Mouse (Mus musculus) c-Kit-positive CD71-negative TER-119-negative erythroid progenitor cells, embryonic 14.5 days (primary cell): Measurements from ENCODE around the gene Cemip2.

Experiments used
- DNase-seq: peaks from one replicate; pipeline ENCODE4 v3.0.0-alpha.2; 2013; ENCODE audit warnings: low read depth

Gene Cemip2

DNA sequence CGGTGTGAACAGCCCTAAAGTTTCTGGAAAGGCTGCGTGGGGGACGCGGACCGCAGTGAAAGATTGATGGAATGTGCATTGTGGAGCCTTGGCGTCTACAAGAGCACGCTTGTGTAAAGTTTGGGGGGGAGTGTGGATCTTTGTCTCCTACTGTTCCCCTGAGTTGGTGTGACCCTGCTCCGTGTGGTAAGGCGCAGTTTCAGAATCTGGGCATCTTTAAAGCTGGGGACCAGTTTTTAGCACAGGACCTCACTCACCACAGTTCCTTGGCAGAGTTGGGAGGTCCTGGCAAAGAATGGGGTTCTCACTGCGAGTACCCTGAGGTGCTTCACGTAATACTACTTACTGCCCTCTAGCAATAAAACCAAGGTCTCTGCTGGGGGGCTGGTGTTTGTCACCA, 964 bp downstream of the Cemip2 start:
- no peak for DNase-seq

DNA sequence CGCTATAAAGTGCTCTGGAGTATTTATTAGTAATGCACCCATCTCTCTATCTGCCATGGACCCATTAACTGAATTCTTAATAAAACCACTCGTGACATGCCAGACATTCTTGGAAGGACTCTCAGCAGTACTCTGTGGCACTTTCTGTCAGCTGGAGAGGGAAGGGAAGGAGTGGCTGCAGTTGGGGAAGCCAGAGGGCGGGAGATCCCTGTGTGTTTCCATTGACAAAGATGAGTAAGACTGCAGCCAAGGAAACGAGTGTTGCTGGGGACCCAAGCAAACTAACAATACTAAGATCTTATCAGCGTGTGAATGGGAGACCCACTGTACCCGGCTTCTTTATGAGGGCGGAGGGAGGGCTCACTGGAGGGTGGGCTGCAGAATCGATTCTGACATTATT, 2.5 kb downstream of the Cemip2 start:
- no peak for DNase-seq

DNA sequence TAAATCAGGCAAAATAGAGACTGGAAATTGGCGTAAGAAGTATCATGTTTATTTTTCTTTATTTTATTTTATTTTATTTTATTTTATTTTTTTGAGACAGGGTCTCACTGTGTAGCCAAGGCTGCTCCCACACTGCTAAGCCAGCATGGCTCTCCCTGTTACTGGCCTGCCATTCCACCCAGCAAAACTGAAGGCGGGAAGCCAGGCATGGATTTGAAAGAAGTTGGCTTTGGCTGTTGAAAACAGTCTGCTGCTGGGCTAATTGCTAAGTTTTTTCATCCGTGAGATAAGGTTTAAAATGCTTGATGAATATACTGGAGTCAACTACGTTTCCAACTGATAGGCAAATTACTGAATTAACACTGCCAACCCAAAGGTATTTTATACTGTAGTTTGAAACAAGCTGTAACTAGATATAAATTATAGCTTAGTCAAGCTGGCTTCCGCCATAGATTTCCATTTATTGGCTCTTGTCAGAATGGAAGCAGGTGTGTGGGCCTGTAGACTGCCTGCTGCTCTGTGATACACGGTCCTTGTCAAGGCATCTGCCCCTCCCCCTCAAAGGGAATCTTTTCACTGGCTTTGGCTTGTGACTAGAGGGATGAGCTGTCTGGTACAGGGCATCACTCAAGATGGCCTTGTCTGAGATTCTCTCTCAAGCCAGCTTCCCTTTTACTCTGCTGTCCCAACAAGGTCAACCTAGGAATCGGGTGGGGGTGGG, 3.1 kb downstream of the Cemip2 start:
- no peak for DNase-seq

DNA sequence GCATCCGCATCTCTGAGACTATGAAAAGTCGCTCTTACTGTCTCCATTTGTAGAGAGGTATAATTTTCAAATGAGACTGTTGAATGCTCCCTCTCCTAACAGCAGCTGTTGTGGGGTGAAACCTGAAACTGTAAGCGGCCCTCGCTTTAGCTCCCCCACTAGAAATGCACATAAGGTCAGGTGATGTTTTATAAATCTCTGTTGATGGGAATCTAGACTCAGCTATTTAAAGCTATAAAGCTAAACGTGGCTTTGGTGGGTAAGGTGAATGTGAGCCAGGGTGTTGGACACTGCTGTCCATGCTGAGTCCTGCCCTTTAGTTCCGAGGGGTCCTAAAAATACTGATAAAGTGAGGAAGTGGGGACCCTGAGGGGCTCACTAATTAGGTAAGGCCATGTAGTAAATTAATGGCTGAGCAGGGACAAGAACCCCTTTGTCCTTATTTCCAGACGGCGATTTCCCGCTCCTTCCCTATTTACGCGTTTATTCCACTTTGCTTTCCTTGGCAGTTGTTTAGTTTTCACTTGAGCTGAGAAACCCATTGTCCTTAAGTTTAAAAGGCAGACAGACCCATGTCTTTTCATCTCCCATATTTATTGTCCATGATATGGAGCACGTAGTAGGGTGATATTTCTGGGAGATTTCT, 3.8 kb downstream of the Cemip2 start:
- no peak for DNase-seq

DNA sequence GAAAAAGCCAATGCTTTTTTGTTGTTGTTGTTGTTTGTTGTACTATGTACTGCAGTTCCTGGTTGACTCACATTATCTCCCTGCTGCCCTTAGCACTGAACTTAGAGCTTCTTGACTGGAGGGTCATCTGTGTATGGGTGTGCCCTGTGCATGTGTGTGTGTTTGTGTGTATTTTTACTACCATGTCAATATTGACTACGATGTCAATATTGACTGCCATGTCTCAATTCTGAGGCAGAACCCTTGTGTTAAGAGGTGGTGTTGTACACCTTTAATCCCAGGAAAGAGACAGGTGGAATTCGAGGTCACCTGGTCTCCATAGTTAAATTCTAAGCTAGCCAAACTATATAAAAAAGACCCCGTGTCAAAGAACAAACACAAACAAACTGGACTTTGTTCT, 5.6 kb downstream of the Cemip2 start:
- DNase-seq = no peak

DNA sequence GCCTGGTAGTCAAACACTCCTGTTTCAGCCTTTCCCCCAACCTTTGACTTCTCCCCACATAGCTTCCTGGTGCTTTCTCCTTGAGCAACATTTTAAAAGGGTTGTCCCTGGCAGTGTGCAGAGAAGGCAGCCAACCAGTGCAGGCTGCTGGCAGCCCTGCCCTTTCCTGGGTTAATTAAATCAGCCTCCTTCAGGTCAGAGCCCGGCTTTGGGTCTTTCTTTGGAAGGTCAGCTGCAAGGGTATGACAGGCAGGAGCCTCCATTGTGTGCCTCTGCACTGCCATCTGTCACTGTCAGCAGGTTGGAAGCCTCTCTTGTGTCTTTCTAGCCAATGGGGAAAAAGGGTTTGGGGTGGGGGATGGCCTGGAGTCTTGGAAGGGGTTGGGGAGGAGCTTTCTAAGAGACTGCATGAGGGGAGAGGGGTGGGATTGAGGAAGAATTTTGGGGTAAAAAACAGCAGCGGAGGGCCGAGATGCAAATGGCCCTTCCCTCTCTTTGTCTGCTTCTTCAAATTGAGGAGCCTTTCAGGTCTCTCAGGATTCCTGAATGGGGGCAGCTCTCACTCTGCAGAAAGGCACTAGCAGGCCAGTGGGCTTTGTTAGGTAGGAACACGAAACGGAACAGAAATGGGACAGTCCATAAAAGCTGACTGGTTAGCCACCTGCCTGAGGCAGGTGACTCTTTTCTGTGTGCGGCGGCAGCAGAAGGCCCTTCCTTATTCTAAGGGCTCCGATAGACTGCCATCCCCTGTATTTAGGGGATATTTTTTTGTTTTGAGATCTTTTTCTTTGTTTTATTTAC, 6.4 kb downstream of the Cemip2 start:
- DNase-seq = no peak

DNA sequence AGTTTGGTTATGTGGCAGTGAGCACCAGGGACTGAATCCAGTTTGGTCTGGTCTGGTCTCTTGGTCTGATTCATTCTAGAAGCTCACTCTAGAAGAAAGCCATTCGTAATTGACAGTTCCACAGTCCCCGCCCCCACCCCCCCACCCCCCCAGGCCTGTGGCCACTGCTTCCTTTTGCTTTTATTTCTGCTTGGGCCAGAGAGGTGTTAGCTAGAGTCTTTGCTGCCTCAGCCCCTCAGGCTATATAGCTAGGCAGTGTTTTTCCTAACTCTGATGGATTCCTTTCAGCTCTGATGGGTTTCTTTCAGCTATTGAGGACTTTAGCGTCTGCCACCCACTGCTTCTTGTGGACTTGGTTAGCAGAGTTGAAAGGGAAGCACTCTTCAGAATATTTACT, 7.0 kb downstream of the Cemip2 start:
- DNase-seq = no peak

DNA sequence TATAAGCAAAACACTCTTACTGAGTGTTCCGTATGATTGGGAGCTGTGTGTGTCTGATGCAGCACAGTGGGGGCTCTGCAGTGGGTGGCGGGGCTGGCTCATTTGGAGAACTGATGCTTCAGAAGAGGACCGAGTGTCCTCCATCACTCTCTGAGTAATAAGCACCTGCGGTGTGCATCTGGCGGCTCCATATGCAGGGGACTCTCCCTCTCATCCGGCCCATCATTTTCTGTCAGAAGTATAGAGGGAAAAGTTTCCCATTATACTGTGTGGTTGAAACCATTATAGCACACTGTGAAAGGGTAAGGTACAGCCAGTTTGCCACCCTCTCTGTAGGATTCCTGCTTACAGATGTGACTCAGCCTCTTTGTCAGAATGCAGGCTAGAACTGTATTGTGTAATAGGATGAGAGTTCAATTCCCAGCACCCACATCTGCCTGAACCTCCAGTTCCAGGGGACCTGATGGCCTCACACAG, 8.9 kb downstream of the Cemip2 start:
- DNase-seq = no peak

DNA sequence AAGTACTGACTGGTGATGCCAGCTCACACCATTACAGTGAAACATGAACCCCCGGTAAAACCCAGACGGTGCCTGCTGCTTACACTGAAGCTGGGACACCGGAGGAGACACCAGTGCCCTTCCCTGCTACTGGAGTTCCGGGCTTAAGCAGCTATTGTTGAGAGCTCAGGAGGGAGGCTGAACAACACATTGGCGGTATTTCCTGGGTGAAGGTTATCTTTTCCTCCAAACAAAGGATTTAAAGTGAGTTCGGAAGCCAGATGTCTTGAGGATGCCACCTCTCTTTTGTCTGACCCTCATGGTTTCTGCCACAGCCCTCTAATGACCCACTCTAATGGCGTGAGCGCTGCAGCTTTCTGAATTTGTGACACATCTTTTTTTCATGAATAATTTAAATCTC, 10.9 kb downstream of the Cemip2 start:
- DNase-seq = no peak

DNA sequence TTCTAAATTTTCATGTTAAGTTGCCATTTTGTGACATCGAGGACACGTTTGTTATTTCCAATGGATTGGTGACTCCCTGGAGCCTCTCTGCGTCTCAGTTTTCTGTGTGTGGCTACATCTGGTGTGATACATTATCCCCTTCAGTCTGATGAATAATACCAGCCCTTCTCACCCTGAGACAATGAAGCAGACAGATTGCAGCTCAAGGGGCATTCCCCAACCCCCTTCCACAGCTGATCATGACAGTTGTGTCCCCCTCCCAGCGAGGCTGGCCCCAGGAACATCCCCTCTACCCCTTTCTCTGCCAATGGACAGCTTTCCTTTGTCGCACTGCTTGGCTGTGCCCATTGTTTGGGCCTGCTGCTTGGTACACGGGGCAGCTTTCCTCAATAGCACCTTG, 11.5 kb downstream of the Cemip2 start:
- DNase-seq = no peak

DNA sequence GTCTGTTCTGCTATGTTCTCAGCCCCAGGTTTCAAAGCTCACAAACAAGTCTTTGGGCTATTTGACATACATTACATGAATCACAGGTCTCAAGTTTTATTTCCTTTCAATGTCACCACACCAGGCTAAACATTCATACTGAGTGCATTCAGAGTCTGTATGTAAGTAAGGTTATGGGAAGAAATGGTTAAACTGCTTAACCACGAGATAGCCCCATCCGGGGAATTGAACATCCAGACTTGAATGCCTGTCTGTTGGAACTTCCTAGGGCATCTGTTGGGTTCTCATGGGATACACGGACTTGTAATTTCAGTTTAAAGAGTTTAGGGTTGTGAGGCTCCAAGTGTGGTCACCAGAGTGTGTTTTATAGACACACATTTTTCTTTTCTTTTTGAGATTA, 13.2 kb downstream of the Cemip2 start:
- DNase-seq = no peak

DNA sequence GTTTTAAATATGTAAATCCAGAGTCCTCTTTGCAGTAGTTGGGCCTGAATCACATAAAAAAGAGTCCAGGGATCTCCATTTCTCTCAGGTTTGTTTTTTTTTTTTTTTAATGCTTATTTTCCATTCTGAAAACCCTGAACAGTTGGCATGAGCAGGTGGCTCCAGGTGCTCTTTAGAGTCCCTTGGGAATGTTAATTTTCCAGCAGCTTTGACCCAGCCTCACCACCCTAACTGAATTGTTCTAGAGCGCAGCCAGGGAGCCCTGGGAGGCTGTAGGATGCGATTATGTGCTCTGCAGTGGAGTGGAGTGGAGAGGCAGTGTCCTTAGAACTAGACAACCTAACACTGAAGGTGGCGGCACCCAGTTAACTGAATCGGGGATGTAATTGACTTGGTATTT, 13.7 kb downstream of the Cemip2 start:
- DNase-seq = no peak

DNA sequence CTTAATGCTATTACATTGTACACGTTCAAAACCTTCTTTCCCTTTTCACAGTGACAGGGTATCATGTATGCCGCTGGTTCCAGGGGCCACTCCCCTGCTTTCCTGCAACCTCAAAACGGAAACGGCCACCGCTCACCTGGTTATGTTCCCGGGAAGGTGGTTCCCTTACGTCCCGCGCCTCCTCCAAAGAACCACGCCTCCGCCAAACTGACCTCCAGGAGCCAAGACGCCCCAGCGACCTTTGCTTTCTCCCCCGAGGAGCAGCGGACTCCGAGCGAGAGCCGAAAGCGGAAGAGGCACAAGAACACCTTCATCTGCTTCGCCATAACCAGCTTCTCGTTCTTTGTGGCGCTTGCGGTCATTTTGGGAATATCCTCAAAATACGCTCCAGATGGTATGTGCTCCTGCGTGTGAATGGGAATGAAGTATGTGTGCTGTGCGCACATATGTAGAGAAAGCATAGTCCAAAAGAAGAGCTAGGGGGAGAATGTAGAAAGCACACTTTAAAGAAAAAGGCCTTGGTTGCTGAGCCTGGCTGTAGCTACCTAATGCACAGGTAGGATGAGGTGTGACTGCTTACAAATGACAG, 14.5 kb downstream of the Cemip2 start:
- DNase-seq = no peak

DNA sequence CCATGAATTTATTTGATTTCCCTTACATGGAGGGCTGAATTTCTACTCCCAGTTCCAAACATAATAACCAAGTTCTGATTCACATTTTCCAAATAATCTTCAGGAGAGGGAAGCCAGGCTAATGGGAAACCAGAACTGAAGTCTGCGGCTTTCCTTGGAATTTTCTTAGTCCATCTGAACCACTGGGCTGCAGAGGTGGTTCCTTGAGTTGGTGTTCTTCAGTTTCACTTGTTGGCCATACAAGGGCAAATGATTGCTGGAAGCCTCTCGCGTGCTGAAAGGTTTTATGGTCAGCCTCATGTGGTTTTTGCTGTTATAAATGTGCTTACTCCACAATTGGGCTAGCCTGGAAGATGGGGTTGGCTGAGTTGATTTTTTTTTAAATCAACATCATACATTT, 16.4 kb downstream of the Cemip2 start:
- no peak for DNase-seq

DNA sequence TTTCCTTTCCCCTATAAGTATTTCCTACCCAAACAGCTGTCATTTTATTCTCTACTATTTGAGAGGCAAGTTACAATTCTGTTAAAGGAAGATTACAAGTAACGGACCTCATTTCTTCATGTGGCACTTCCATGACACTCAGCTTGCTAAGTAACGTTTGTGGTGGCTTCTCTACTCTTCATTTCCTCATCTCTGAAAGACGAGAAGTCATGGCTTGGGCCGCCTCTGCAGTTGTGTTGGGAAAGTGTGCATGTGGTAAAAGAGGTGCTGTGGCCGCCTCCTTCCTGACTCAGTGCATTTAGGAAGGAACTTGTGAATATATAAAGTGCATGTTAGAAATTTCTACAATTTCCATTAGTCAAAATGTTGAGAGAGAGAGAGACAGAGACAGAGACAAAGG, 18.2 kb downstream of the Cemip2 start:
- no peak for DNase-seq

DNA sequence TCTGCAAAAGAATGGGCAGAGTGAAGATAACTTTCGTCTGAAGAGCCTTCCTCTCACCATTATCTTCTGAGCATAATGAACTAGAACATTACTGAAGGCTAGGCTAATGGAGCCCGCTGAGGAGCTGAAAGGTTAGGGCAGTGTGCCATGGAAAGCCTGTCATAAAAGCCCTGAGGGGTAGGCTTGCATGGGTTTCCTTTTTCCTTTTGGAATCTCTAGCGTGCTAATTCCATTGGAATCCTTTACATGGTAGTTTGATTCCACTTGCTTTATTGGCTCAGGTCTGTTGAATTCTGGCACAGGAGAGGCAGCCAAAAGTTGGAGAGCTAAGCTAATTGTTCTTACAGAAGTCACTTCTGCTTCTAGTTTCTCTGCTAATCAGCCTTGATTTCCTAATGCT, 20.6 kb downstream of the Cemip2 start:
- DNase-seq = no peak

DNA sequence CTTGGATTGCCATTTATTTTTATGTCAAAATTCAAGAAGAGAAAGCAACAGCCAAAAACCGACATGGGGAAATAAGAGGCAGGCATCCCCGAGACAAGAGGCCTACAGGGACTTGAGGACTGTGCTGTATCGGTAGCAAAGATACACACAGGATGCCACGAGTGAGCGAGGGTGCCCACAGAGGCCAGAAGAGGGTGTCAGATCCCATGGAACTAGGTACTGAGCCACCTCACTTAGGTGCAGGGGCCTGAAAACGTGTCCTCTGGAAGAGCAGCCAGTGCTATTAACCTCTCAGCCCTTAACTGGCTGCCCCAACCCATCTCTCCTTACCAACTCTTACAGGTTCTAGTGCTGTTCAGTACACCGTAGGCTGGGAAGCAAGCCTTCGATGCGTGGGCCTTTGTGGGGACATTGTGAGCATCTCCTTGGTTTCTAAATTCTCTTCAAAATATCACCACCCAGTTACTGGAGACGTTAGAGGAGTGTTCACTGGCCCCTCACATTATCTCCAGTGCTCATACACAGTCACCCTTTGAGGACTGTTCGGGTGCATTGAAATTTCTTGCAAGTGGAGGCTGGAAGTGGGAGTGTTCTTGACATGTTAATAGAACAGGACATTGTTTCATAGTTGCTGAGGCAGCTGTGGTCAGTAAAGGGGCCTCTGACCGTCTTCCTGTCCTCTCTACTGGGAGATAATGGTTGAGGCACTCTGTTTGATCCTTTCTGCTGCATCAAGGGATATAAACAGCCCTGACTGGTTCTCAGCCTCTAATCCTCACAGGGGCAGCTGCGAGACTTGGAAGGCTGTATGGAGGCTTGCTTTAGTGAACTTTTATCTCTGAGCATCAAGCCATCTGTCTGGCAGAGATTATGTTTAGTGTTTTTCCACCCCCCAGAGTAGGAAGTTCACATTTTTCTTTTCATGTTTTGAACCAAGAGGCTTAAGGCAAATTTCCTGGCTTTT, 21.6 kb downstream of the Cemip2 start:
- no peak for DNase-seq

DNA sequence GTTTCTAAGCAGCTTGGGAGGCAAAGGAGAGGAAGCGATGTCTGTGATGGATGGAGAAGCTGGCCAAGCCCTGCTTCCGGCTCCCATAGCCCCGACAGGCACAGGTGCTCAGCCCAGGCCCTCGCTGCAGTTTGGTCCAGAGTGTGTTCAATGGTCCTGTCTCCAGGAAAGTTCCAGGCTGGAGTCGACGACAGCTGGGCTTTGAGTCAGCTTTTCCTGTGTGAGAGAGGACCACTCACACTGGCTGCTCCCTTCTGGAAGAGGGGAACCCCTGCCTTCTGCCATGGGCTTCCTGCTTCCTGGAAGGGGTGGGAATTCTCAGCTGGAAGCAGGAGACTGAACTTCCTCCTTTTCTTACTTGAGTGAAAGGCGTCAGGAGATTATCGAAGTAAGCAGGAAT, 26.3 kb downstream of the Cemip2 start:
- no peak for DNase-seq

DNA sequence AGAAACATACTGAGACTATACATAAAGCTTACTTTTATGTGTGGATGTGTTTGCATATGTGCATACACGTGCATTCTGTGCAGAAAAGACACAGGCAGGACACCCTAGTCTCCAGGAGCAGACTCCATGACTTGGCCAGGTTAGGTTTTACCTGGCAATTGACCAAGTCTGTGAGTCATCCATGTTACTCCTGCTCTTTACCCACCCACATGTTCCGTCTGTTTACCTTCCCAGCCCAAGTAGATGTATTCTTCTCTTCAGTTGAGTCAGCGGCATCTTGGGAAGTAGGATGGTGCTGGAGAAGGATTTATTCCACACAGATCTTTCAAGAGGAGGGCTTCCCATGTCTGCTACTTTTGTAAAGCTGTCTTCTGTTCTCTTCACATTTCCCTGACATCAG, 27.2 kb downstream of the Cemip2 start:
- no peak for DNase-seq

DNA sequence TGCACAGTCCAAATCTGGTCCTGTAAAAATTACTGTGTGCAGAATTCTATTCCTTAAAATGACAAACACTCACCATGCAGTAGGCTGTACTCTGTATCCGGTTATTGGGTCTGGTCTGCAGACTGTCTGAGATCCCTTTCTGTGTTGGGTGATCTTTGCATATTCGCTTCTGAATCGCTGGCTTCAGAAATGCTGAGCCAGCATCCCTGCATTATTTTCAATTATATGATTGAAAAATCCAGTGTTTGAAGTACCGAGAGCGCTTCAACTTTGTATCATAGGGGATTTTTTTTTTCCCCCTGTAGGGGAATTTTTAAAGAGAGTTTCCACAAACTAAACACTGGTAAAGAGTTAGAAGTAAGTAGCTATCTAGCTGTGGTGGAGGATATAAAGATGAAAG, 32.0 kb downstream of the Cemip2 start:
- DNase-seq = no peak

DNA sequence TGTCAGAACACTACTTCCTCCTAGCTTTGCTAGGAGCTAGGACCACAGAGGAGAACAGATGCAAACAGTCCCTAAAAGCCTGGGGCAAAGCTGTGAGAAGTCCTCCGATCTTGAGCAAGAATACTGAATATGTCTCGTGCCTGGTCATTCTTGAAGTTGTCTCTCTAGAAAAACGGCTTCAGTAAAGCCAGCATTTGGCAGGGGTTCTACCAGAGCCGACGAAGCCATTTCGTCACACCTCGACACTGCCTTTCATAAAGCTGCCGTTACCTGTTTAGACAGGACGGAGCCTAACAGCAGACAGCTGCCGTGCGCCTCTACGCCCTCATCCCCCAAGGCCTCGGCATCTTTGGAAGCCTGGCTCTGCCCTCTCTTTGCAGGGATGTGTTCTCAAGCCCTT, 35.4 kb downstream of the Cemip2 start:
- DNase-seq = no peak
